Mouse (Mus musculus) lung, adult 2 months (tissue): ENCODE data around the gene Cdh4. TPM values are rescaled to one million over a fixed set of nuclear protein-coding genes. Genes with fewer than 3 reads are reported as not detected.

Source experiments
- DNase-seq: peaks from one replicate; pipeline ENCODE4 v3.0.0; 2022
- H3K4me1 ChIP-seq: fragments of 200-500 bp; 2 replicates; pipeline ENCODE4 v1.6.1; 2011; ENCODE audit warnings: low read length; ENCODE audit not compliant: control insufficient read depth, insufficient read depth
- H3K4me3 ChIP-seq: fragments of 200-500 bp; replicated peaks from 2 replicates; pipeline ENCODE3; 2011; ENCODE audit warnings: low read depth, mild to moderate bottlenecking, control low read depth, low read length; ENCODE audit errors: extremely low read depth
- CTCF ChIP-seq: fragments of 200-500 bp; IDR thresholded peaks from 2 replicates; pipeline ENCODE4 v1.5.1; 2011; ENCODE audit warnings: mild to moderate bottlenecking, low read length, control low read depth; ENCODE audit not compliant: insufficient read depth
- POLR2A ChIP-seq: fragments of 200-500 bp; IDR thresholded peaks from 2 replicates; pipeline ENCODE4 v1.6.1; 2011; ENCODE audit warnings: low read depth, mild to moderate bottlenecking, control low read depth, low read length, borderline replicate concordance; ENCODE audit errors: extremely low read depth
- WGBS: fragments of 180-500 bp; shearing (Covaris S2); methylation state at CpG from one replicate; pipeline ENCODE4 v1.1.7; 2018; 5-methylcytosine and 5-hydroxymethylcytosine counted together
- polyA plus RNA-seq: library from polyadenylated mRNA; depleted of rRNA; stranded (reverse); fragments of >200 nt; gene quantifications from 2 replicates; pipeline ENCODE4 v1.2.3, GENCODE M21; 2012

Cdh4 gene
- polyA plus RNA-seq, 1 experiment: 2.0 TPM

DNA sequence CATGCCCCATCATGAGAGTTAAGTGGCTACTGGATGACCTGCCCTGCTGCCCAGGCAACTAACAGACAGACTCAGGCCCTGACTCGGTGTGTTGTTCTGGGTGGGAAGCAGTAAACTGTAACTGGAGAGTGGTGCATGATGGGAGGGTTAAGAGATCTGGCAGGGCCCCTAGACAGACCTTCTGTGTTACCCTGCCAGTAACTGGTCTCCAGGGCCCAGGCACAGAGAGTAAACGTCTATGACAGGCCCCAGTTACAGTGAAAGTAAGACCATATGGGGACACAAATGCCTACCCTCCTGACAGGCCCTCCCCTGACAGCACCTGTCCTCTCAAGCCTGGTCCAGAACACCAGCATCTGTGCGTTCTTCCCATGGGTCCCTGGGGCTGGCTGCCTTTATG, 420.4 kb downstream of the Cdh4 start:
- H3K4me1 ChIP-seq: no peaks in the 10 kb centered on the region
- H3K4me3 ChIP-seq: no peak overlapping the region
- DNase-seq: no peak
- no peak for TF ChIP-seq POLR2A
- no peak for TF ChIP-seq CTCF
- WGBS: 73% methylated on average over 3 of the region's 3 CpGs

- no peak for TF ChIP-seq POLR2A
- TF ChIP-seq CTCF: no peak
- no peak for DNase-seq
Measured at GRCm38 (mm10) chr2:179863266-179863665, 421.0 kb downstream of the Cdh4 start.

DNA sequence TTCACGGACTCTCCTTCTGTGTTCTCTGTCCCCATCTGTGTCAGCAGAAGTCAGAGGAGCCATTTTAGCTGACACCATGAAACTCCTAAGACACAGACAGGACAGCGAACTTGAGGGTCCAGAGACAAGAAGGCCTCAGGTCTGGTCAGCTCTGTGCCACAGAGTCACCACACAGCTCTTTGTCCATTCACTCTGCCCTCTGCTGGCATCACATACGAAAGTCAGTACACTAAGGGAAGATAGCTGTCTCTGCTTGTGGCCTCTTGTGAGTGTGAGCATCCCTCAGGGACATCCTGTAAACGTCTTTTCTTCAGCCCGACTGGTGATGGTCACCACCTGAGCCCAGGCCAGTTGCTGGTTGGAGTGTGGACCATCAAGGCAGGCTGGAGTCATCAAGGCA, 422.9 kb downstream of the Cdh4 start:
- Histone ChIP-seq H3K4me3 (no peak overlapping the region), H3K4me1 (no peaks in the 10 kb centered on the region)
- no peak for TF ChIP-seq CTCF
- no peak for TF ChIP-seq POLR2A
- no peak for DNase-seq
- WGBS: 69% methylated on average over 5 of the region's 5 CpGs

More at GRCm38 (mm10) chr2:179863266-179863665, 421.0 kb downstream of the Cdh4 start:
- H3K4me1 ChIP-seq: no peaks in the 10 kb centered on the region
- H3K4me3 ChIP-seq: no peak overlapping the region
- WGBS: 65% methylated on average over 3 of the region's 3 CpGs

GRCm38 (mm10) chr2:179867669-179868068, 425.4 kb downstream of the Cdh4 start:
- 47% methylated on average over 3 of the region's 3 CpGs for WGBS
- no peaks in the 10 kb centered on the region for H3K4me1 ChIP-seq
- no peak for DNase-seq
- no peak overlapping the region for H3K4me3 ChIP-seq
- no peak for TF ChIP-seq POLR2A

DNA sequence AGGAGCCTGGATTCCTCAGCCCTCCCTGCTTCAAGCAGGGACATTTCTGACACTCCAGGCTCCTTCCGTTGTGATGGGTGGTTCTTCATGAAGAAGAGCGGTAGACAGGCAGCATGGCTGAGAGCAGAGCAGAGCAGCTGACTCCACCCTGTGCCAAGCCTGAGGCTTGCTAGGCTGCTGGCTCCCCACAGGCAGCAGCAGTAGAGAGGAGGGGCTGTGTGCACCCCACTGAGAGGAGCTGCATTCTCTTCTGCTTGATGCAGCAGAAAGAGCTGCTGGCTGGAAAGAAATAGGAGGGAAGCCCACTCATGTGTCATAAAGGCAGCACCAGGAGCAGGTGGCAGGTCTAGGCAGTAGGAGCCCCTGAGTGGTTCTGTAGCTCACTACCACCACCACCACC, 427.6 kb downstream of the Cdh4 start:
- 25% methylated on average over 2 of the region's 2 CpGs for WGBS
- no peak for DNase-seq
- H3K4me1 ChIP-seq: no peaks in the 10 kb centered on the region
- no peak overlapping the region for H3K4me3 ChIP-seq
- no peak for TF ChIP-seq POLR2A
- TF ChIP-seq CTCF: no peak

DNA sequence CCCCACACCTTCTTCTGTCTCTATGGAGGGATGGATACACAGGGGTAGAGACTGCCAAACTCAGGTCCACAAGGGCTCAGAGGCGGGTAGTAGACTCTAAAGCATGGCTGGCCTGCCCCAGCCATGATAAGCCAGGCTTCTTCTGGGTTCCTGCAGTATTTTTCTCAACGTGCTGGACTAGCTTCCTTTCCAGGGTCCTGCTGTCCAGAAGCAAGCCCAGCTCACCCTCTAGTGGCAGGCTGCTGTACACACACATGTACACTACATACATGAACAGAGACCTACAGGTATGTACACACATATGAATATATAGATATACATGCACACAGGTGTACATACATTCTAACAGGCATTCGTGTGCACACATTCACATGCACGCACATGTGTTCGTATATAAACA, 430.5 kb downstream of the Cdh4 start:
- TF ChIP-seq POLR2A (no peak), CTCF (peak; percentile 30; the same call in 1 of the 2 replicates)
- Histone ChIP-seq H3K4me3 (no peak overlapping the region), H3K4me1 (no peaks in the 10 kb centered on the region)
- DNase-seq: no peak
- 62% methylated on average over 5 of the region's 5 CpGs for WGBS

GRCm38 (mm10) chr2:179873315-179873714, 431.1 kb downstream of the Cdh4 start:
- peak; percentile 12 for DNase-seq
- peak; percentile 37; the same call in 1 of the 2 replicates for TF ChIP-seq CTCF
- TF ChIP-seq POLR2A: no peak
- Histone ChIP-seq H3K4me3 (no peak overlapping the region), H3K4me1 (no peaks in the 10 kb centered on the region)
- WGBS: 38% methylated on average over 5 of the region's 5 CpGs

- no peaks in the 10 kb centered on the region for H3K4me1 ChIP-seq
- TF ChIP-seq CTCF (peak; percentile 80), POLR2A (no peak)
- H3K4me3 ChIP-seq: no peak overlapping the region
- peak; percentile 57 for DNase-seq
- WGBS: 1% methylated on average over 3 of the region's 3 CpGs
Measured at GRCm38 (mm10) chr2:179875147-179875546, 432.9 kb downstream of the Cdh4 start.

GRCm38 (mm10) chr2:179877551-179878215, 435.5 kb downstream of the Cdh4 start:
- Histone ChIP-seq H3K4me1 (no peaks in the 10 kb centered on the region), H3K4me3 (no peak overlapping the region)
- DNase-seq: peak; percentile 24
- WGBS: 57% methylated on average over 9 of the region's 9 CpGs
- TF ChIP-seq CTCF (peak; percentile 60), POLR2A (no peak)

- no peak overlapping the region for H3K4me3 ChIP-seq
- no peaks in the 10 kb centered on the region for H3K4me1 ChIP-seq
- WGBS: 31% methylated on average over 7 of the region's 7 CpGs
- DNase-seq: no peak
- no peak for TF ChIP-seq POLR2A
- TF ChIP-seq CTCF: no peak
Measured at GRCm38 (mm10) chr2:179884561-179884960, 442.3 kb downstream of the Cdh4 start.

DNA sequence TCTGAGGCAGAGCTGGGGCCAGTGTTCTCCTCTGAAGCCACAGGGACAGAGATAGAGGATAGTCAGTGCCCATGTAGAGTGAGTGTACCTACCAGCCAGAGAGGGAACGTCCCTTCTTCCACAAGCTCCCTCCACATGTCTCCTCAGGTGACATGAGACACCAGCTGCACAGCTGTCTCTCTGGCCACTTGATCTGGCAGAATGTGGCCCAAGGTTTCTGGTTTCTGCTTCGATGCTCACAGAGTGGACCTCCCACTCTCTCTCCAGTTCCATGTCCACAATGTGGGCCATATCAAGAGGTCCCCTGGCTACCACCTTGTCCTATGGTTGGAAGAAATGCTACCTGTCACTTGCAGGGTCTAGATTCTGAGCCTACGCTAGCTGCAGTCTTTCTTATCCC, 448.8 kb downstream of the Cdh4 start:
- no peak for DNase-seq
- WGBS: 72% methylated on average over 3 of the region's 3 CpGs
- H3K4me3 ChIP-seq: no peak overlapping the region
- no peaks in the 10 kb centered on the region for H3K4me1 ChIP-seq
- no peak for TF ChIP-seq CTCF
- TF ChIP-seq POLR2A: no peak

GRCm38 (mm10) chr2:179896949-179897348, 454.7 kb downstream of the Cdh4 start:
- no peak for TF ChIP-seq CTCF
- TF ChIP-seq POLR2A: no peak
- Histone ChIP-seq H3K4me1 (no peaks in the 10 kb centered on the region), H3K4me3 (no peak overlapping the region)
- no peak for DNase-seq
- WGBS: 75% methylated on average over 2 of the region's 2 CpGs
